Mouse (Mus musculus) testis, postnatal 14 days (tissue): Measurements from ENCODE around the gene Psd4.
A peak's percentile ranks its signal among the peaks of the same experiment; 100 is the strongest.

Experiments used
- DNase-seq: peaks from one replicate; pipeline ENCODE4 v3.0.0; 2021; ENCODE audit warnings: low spot score

Gene Psd4

GRCm38 (mm10) chr2:24386158-24386963, 19.0 kb downstream of the Psd4 start:
- no peak for DNase-seq

DNA sequence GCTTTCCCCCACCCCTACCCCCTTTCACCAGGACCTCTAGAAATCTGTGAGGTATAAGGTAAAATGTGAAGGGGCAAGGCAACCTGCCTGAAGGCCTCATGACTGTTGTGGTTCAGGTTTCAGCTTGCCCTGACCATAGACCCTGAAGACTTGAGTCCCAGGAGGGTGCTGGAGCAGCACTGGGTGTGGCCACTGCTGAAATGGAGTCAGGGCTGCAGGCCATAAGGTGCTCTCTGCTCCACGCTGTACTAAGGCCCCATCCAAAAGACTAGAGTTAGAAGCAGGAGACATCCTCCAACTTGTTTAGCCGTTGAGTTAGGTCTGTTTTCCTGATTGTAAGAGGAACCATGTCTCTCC, 19.6 kb downstream of the Psd4 start:
- DNase-seq = no peak

DNA sequence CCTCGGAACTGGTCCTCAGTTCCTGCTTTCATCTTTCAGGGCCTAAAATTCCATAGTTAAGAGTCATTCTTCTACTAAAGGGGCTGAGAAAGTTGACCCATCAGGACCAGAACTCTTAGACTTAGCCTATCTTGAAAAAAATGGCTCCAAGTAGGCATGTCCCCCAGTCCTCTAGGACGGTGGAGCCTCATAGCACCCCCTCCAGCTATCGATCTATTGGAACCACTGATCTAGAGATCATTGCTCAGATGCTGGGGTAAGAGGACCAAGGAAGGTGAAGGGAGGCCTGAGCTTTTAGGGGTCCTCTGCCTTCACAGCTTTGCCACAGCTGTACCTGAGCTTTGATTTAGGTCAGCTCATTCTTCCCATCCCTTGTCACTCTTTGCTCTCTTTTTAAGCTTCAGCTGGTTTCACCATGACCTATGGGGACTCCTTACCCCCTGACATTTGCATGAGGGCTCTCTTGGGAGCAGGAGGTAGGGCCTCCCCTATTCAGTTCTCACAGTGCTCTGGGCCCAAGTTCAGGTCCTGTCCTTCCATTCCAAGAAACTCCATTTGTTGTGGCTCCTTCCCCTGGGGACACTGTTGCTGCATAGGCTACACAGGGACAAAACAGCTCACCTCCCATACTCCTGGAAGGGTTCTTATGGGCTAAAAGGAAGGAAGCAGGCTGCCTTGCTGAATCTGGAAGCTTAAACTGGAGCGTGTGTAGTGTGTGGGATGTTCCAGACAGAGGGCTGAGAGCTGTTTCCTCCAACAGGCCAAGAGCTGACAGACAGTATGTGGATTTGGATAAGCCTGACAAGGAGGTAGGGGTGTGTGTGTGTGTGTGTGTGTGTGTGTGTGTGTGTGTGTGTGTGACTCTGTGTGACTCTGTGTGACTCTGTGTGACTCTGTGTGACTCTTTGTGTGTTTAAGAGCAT, 20.2 kb downstream of the Psd4 start:
- no peak for DNase-seq

DNA sequence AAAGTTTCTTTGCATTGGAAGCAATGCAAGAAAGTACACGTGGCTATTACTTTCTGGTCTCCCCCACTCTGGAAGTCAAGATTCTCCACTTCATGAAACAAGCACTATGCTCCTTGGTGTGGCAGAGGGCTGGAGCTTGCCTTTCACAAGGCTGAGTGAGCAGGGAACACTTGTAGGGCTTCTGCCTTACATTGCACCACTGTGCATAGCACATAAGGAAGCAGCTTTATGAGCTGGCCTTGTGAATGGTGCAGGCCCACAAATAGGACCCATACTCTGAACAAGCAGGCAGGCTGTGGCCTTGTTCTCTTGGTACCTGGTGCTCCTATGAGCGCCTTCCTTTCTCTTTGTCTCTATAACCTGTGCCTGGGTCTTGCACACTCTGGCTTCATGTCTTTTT, 25.9 kb downstream of the Psd4 start:
- DNase-seq = no peak

GRCm38 (mm10) chr2:24397115-24397514, 29.7 kb downstream of the Psd4 start:
- no peak for DNase-seq

DNA sequence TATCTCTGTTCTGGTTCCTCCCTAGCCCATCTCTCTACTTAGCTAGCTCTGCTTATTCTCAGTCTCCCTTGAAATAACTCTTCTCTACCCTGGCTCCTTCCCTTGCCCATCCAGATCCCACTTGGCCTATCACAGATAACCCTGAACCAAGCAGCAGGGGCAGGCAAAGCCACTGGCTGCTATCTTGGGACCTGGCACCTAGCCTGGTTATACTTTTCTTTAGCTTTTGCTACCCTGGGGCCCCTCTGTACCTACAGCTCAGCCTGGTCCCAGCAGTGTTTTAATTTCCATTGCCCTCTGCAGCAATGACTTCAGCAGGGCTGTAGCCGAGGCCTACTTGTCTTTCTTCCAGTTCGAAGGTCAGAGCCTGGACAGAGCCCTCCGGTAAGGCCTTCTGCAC, 33.3 kb downstream of the Psd4 start:
- no peak for DNase-seq

- DNase-seq = peak; percentile 51
Measured at GRCm38 (mm10) chr2:24405345-24406012, 38.1 kb downstream of the Psd4 start.

GRCm38 (mm10) chr2:24407701-24408485, 40.5 kb downstream of the Psd4 start:
- DNase-seq = peak; percentile 30

GRCm38 (mm10) chr2:24409166-24409565, 41.8 kb downstream of the Psd4 start:
- peak; percentile 23 for DNase-seq

DNA sequence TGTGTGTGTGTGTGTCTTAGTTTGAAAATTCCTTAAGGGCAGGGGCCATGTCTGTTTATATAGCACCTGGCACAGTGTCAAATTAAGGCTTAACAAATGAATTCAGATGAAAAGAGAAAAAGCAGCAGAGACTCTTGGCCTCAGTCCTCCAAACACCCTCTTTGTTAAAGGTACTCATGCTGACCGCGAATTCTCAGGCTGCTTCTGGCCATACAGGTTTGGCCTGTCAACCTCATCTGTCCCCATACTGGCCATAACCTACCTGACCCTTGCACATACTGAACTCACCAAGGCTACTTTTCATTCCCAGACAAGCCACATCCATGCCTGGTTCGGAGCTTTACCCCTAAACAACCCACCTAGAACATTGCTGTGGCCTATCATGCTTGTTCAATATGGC, 45.8 kb downstream of the Psd4 start:
- no peak for DNase-seq

DNA sequence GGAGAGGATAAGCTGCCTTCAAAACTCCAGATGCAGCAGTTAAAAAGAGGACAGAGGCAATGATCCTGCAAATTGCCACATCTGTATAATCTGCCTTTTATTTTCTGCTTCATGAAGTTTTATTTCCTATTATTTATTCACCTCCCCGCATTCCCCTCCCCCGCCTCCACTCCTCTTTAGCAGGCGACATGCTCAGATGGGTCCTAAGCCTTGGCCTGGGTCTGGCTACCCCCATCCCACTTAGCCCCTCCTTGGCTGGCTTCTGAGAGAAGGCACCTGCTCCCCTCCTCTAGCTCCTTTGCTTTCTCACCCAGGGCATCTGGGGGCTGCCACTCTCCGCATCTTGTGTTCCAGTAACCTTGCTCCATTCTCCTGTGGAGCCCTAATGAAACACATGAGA, 46.3 kb downstream of the Psd4 start:
- DNase-seq = no peak

DNA sequence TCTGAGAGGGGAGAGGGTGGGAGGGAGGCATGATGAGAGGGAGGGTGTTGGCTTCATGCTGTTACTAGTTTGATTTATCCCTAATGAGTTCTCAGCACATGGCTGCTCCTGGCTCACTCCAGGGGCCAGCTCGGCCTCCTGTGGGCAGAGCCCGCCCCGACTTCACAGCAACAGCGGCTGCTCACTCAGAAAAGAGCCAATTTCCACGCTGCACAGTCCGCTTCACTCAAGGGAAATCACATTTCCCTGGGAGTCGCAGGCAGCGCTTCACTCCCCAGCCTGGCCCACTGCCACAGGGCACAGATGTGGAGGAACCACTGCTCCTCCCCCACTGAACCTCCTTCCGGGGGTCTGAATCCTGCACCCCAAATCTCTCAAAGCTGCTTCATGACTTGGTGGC, 49.3 kb downstream of the Psd4 start:
- no peak for DNase-seq

GRCm38 (mm10) chr2:24417106-24417505, 49.7 kb downstream of the Psd4 start:
- DNase-seq = no peak

GRCm38 (mm10) chr2:24417564-24417963, 50.2 kb downstream of the Psd4 start:
- DNase-seq = no peak

DNA sequence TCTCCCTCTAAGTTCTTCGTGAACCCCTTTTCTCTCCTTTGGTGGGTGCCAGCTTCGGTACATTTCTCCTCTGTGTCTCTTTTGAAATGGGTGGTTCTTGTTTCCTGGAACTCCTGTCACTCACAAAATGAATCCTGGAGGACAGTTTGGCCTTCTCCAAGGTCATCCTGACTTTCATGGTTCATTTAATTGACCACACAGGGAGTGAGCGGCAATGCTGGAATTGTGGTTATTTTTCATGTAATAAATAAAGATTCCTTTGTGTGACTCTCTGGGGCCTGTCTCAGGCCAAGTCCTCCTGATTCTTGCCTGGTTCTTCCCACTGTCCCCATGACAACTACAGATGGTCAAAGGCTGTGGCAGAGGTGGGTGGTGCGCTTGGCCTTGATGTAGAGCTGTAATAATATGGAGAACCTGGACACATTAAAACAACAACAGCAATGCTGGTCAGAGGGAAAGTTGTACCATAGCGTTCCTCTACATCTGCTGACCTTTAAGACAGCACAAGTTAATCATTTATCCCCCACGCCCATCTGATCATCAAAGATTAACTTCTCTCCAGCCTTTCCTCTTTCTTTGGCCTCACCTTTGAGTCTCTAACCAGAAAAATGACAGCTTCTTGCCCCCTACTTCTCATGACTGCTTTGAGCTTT, 54.0 kb downstream of the Psd4 start:
- DNase-seq = no peak

GRCm38 (mm10) chr2:24422815-24423214, 55.4 kb downstream of the Psd4 start:
- no peak for DNase-seq

GRCm38 (mm10) chr2:24425630-24426029, 58.2 kb downstream of the Psd4 start:
- no peak for DNase-seq

DNA sequence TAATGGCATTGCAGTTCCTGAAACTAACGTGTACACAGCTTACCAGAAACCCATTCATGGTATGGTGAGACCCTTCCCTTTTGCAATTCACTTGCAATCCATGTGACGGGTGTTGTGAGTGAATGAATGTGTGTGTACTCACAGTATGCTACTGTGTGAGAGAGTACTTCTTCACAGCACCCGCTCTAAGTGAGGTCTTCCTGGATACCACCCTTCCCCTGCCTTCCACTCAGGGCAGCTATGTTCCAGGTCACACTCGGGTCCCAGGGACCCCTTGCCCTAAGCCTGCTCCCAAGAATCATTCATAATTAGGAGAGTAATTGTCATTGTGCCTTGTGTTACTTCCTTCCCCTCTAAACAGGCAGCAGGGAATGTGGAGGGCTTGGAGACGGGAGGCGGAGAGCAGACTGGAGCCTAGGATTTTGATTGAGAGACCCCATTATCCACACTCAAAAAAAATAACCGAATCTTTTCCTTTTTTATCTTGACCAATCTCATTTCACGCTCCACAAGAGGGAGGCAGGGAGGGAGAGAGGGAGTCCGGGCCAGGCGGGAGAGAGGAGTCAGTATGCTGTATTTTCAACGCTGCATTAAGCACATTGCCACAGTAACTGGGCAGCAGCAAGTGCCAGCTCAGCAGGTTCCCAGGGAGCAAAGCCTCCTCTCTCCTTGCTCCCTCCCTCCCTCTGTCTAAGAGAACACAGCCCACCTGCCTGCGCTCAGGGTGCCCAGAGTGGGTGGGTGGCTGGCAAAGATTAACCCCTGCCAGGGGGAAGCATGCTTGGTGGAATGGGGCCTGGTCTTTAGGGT, 60.7 kb downstream of the Psd4 start:
- no peak for DNase-seq

DNA sequence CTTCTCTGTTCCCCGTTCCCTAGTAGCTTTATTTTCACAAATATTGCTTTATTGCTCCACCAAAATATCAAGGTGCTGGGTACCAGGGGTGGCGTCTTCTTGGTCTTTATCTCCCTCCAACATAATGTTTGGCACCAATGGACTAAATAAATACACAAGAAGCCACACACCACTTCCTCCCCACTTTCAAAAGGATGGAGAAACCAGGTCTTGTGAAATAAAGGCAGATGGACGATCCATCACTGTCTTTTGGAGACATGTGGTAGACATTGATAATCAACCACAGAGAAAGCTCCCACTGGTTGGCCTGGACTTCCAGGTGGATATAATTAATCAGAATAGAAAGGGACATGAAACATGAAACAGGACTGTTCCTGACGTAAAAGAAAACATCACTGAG, 62.4 kb downstream of the Psd4 start:
- DNase-seq = no peak

- no peak for DNase-seq
Measured at GRCm38 (mm10) chr2:24434670-24435069, 67.3 kb downstream of the Psd4 start.

DNA sequence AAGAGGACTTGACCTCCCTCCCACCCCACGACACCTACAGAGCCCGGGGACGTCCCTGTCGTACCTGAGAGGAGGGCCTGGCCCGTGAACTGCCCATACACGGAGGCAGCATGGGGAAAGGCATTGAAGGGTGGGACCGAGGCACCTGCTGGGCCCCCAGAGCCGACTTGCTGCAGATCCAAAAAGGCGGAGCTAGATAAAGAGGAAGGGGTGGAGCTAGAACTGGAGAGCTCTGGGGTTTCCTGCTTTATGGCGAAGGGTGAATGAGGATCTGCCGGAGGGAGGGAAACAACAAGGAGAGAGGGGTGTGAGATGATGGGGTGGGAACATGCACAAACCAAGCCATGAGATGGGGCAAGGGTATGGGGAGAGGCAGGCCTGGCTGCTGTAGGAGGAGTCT, 68.3 kb downstream of the Psd4 start:
- no peak for DNase-seq
